Mouse (Mus musculus) G1E (cell line): Measurements from ENCODE around the gene Vmn1r40. TPM values are rescaled to one million over a fixed set of nuclear protein-coding genes. Genes with fewer than 3 reads are reported as not detected.
A peak's percentile ranks its signal among the peaks of the same experiment; 100 is the strongest.

Experiments used
- ATAC-seq: 2 replicates; pipeline ENCODE4 v1.8.0; 2016; ENCODE audit warnings: mild to moderate bottlenecking; ENCODE audit not compliant: insufficient number of reproducible peaks, poor library complexity, low FRiP score, severe bottlenecking; ENCODE audit errors: extremely low read depth
- DNase-seq: peaks from one replicate; pipeline ENCODE4 v3.0.0; 2012; ENCODE audit warnings: low spot score
- H3K27me3 ChIP-seq: 2 replicates; pipeline ENCODE4 v1.6.1; 2012; ENCODE audit warnings: mild to moderate bottlenecking, low read length, inconsistent platforms; ENCODE audit not compliant: insufficient read depth
- H3K36me3 ChIP-seq: replicated peaks from 2 replicates; pipeline ENCODE3; 2012; ENCODE audit warnings: mild to moderate bottlenecking, inconsistent platforms
- H3K4me1 ChIP-seq: 2 replicates; pipeline ENCODE4 v1.6.1; 2012; ENCODE audit warnings: low read depth, low read length, inconsistent platforms, mixed read lengths; ENCODE audit not compliant: insufficient read depth
- H3K4me3 ChIP-seq: 2 replicates; pipeline ENCODE4 v1.5.1; 2012; ENCODE audit warnings: low read depth, mild to moderate bottlenecking, inconsistent platforms, low read length, moderate library complexity, mixed read lengths
- H3K9me3 ChIP-seq: replicated peaks from 2 replicates; pipeline ENCODE4 v1.6.1; 2012; ENCODE audit warnings: inconsistent platforms
- CTCF ChIP-seq: IDR thresholded peaks from 2 replicates; pipeline ENCODE4 v1.5.1; 2012; ENCODE audit warnings: low read depth, low read length, inconsistent platforms, mixed read lengths
- GATA1 ChIP-seq: IDR thresholded peaks from 2 replicates; pipeline ENCODE4 v1.6.1; 2012; ENCODE audit warnings: borderline replicate concordance, low read length, inconsistent platforms, mixed read lengths
- GATA2 ChIP-seq: IDR thresholded peaks from 2 replicates; pipeline ENCODE4 v1.6.1; 2012; ENCODE audit warnings: low read depth, low read length, inconsistent platforms, borderline replicate concordance
- POLR2AphosphoS5 ChIP-seq: IDR thresholded peaks from 2 replicates; pipeline ENCODE4 v1.6.1; 2012; ENCODE audit warnings: low read depth, low read length, inconsistent platforms; ENCODE audit not compliant: insufficient replicate concordance
- TAL1 ChIP-seq: conservative IDR thresholded peaks from 2 replicates; pipeline ENCODE4 v1.6.1; 2012; ENCODE audit warnings: low read depth, low read length, inconsistent platforms, mixed read lengths
- polyA plus RNA-seq: library from polyadenylated mRNA; stranded (reverse); fragments of >175 nt; gene quantifications from 2 replicates; pipeline ENCODE4 v1.2.3, GENCODE M21; 2012
- total RNA-seq, 2 experiments: library from RNA; stranded (forward) in 1 of 2; stranded (reverse) in 1 of 2; fragments of 200-1000 nt in 1 of 2; fragments of >200 nt in 1 of 2; fragmentation: Nextera tagmentation in 1 of 2; gene quantifications; 2 replicates each; pipeline ENCODE4 v1.2.3; 2014 to 2017

Gene Vmn1r40
- total RNA-seq (2014; fragmentation: Nextera tagmentation) (not detected in 2 replicates), total RNA-seq (2017) (0.06 and 0.16 TPM in 2 replicates), polyA plus RNA-seq (not detected in 2 replicates)

DNA sequence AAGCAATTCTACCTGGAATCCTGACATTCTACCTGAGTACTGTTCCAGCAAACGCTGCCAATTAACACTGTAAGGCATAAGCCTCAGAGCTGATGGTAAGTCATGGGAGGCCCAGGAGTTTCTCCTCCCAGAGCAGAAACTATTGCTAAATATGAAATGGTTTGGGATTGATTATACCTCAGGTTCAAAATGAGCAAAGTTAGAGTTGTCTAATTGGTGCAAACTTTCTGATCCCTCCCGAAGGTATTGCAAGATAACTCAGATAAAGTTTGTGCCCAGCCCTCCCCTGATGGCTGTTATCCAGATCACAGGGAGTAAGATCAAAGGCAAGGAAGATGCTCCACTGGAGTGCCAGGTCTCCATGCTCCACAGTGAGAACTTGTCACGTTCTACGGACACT lies at the start of gene Vmn1r40:
Gene Vmn1r40 (plus strand): TSS at position 301 of the 400 bp plus-strand sequence.
- ATAC-seq (no peak), DNase-seq (no peak)
- Histone ChIP-seq H3K4me1 (no peaks in the 10 kb centered on the region), H3K4me3 (no peak within 1 kb of the TSS), H3K36me3 (no peaks in the 10 kb centered on the region), H3K9me3 (no peaks in the 10 kb centered on the region), H3K27me3 (no peaks in the 10 kb centered on the region)
- TF ChIP-seq CTCF (no peak), POLR2AphosphoS5 (no peak), TAL1 (no peak), GATA2 (no peak), GATA1 (no peak)

DNA sequence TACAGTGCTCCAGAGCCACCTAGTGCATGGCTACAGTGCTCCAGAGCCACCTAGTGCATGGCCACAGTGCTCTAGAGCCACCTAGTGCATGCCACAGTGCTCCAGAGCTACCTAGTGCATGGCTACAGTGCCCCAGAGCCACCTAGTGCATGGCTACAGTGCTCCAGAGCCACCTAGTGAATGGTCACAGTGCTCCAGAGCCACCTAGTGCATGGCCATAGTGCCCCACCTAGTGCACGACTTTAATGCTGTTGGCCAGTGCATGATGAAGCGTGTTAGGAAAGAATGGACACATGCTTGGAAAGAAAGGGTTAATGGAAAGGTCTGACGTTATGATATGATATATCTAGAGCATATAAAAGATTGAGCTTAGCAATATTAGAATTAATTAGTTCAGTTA lies 49.0 kb upstream of the Vmn1r40 start:
- Histone ChIP-seq H3K4me1 (no peaks in the 10 kb centered on the region), H3K9me3 (no peaks in the 10 kb centered on the region), H3K4me3 (no peak overlapping the region), H3K27me3 (no peaks in the 10 kb centered on the region), H3K36me3 (peaks cover 37% of the 10 kb centered on the region)
- DNase-seq = no peak
- ATAC-seq = no peak
- TF ChIP-seq GATA1 (no peak), TAL1 (no peak), POLR2AphosphoS5 (no peak), CTCF (no peak), GATA2 (no peak)

DNA sequence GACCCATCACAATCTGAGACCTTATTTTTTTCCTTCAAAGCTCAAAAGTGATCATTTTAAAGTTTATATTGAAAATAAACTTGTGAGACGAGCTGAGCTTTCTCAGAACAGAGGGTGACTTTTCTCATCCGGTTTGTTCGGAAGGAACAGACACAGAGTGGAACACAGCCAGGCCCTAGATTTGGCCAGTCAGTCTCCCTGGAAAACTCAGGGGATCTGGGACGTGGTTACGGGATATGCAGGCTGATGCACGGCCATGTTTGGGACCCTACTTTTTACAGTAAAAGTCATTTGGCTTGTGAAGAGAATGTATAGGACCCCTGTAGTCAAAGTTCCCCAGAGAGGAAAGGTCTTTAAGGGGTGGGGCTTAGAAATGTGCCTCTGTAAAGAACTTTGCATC lies 48.4 kb upstream of the Vmn1r40 start:
- ATAC-seq (no peak), DNase-seq (no peak)
- H3K36me3 ChIP-seq = peaks cover 35% of the 10 kb centered on the region
- no peaks in the 10 kb centered on the region for H3K27me3 ChIP-seq
- H3K9me3 ChIP-seq = no peaks in the 10 kb centered on the region
- TF ChIP-seq GATA2 = no peak
- no peak for TF ChIP-seq CTCF
- no peak for TF ChIP-seq TAL1
- TF ChIP-seq GATA1 = no peak
- no peak for TF ChIP-seq POLR2AphosphoS5
- no peaks in the 10 kb centered on the region for H3K4me1 ChIP-seq
- H3K4me3 ChIP-seq = no peak overlapping the region

DNA sequence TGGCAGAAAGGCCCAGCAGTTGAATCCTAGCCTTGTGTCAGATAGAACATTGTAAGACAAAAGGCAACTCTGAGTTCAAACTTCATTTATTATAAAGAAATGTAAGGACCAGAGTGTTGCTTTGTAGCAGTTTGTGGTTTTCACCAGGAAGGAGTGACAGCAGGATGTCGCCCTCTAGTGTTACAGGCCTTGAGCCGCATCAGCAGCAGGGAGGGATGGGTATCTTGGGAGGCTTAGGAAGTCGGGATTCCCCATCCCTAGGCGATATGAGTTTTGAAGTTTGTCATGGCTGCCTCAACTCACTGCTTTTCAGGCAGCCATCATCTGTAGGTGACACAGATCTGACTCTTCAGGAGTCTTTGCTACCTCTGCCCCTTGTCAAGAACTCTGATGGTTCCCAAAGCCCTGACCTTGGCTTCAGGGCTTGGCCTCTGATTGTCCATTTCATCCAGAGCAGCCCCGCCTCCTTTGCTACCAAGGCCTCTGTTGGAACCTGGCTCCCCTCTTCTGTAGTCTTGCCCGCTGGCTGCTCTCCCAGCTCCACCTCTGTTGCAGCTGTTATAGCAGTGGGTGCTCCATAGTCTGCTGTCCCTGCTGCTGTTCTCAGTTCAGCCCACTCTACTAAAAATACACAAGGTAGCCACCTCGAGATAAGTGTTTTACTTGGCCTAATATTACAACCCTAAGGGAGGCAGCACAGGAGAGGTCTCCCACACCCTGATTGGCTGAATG lies 47.5 kb upstream of the Vmn1r40 start:
- no peak for ATAC-seq
- Histone ChIP-seq H3K4me3 (no peak overlapping the region), H3K27me3 (no peaks in the 10 kb centered on the region), H3K4me1 (peaks cover 8% of the 10 kb centered on the region), H3K9me3 (no peaks in the 10 kb centered on the region), H3K36me3 (peaks cover 33% of the 10 kb centered on the region)
- DNase-seq = no peak
- TF ChIP-seq POLR2AphosphoS5 (no peak), GATA1 (no peak), CTCF (peak; percentile 47), GATA2 (no peak), TAL1 (no peak)

DNA sequence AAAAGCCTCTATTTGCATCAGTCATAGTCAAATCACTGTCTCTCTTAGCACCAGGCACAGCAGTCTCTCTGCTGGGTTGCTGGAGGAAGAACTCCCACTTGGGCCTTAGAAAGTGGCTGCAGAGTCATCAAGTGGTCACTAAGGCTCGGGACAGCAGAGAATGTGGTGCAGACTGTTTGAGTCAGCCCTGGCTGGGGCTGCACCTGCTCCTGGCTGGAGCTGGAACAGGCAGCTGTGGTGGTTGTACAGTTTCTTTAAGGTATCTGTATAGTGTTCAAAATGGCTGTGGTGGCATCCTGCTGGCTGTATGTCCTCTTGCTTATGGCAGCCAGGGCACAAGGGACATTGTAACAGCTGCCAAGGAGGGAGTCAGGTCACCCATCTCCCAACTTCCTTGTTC lies 46.9 kb upstream of the Vmn1r40 start:
- Histone ChIP-seq H3K9me3 (no peaks in the 10 kb centered on the region), H3K27me3 (no peaks in the 10 kb centered on the region), H3K4me3 (no peak overlapping the region), H3K36me3 (peaks cover 28% of the 10 kb centered on the region), H3K4me1 (peaks cover 13% of the 10 kb centered on the region)
- DNase-seq (no peak), ATAC-seq (no peak)
- TF ChIP-seq GATA1 (no peak), TAL1 (no peak), POLR2AphosphoS5 (no peak), GATA2 (no peak), CTCF (no peak)

DNA sequence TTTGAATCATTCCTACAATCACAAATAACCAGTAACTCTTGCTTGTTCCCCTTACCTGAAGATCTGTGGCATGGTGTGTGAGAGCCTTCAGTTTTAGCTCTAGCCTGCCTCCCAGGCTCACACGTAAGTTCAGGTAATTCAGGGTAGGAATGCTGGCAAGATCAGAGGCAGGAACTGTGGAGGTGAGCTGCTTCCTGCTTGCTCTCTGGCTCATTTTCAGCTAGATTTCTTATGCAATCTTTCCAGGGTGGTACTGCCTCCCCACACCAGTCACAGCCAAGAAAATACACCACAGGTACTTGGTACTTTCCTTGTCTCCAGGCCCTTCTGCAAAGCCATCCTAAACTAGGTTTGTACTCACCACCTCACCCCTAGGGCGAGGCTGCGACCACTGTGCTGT lies 44.8 kb upstream of the Vmn1r40 start:
- Histone ChIP-seq H3K27me3 (no peaks in the 10 kb centered on the region), H3K9me3 (no peaks in the 10 kb centered on the region), H3K4me1 (peaks cover 19% of the 10 kb centered on the region), H3K4me3 (no peak overlapping the region), H3K36me3 (peaks cover 23% of the 10 kb centered on the region)
- TF ChIP-seq GATA2 (no peak), CTCF (no peak), GATA1 (no peak)
- DNase-seq = no peak
- no peak for ATAC-seq
